Mouse (Mus musculus): ENCODE results near the gene Cacnb1. TPM values are rescaled to one million over a fixed set of nuclear protein-coding genes. Genes with fewer than 3 reads are reported as not detected.

Gene Cacnb1
- polyA plus RNA-seq, 1 experiment: 5.7 TPM

DNA sequence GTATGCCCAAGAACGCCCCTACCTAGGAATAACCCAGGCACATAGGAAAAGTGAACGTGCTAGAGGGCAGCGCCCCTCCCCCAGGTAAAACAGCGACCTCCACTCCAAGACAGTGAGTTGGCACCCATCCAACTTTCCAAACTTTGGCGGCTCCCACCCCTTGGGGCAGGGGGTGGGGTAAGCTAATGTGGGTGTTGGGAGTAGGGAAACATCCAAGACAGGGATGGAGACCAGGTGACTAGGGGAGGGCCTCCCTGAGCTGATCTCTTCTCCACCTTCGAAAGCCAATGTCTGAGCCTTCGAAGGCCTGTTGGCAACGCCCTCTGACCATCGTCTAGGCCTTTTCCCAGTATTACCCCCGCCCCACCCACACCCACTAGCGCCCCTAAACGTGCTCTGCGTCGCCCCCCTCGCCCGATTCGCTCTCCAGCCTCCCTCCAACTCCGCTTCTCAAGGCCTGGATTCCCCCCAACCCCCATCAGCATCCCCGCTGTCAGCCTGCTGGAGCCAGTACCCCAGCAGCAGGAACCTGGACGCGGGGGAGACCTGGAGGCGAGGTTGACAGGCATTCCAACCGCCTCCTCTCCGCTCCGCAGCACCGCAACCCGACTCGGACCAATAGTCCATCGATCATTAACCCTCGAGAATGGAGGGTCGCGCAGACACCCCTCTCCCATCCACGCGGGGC lies 1.1 kb downstream of the Cacnb1 start:
- TF ChIP-seq POLR2A (IDR thresholded peaks at IDR 0.05; ENCODE audit: low read depth, low read length) (no peak), CTCF (IDR thresholded peaks at IDR 0.05; ENCODE audit: extremely low read depth, insufficient read length, insufficient replicate concordance, low read depth, low read length) (no peak)
- Histone ChIP-seq H3K36me3 (ENCODE audit: control insufficient read depth, insufficient read depth, low read length) (no peaks in the 10 kb centered on the region), H3K4me3 (ENCODE audit: low read depth, low read length) (peak overlapping the region; percentile 78), H3K27me3 (ENCODE audit: control insufficient read depth, insufficient read depth, low read length) (no peaks in the 10 kb centered on the region; the same call in 1 of the 2 replicates), H3K27ac (ENCODE audit: insufficient read depth, low read depth, low read length) (no peak overlapping the region), H3K4me1 (ENCODE audit: control insufficient read depth, insufficient read depth, insufficient read length, low read length) (peaks cover 15% of the 10 kb centered on the region)
- 12% methylated on average over 34 of the region's 34 CpGs for WGBS

DNA sequence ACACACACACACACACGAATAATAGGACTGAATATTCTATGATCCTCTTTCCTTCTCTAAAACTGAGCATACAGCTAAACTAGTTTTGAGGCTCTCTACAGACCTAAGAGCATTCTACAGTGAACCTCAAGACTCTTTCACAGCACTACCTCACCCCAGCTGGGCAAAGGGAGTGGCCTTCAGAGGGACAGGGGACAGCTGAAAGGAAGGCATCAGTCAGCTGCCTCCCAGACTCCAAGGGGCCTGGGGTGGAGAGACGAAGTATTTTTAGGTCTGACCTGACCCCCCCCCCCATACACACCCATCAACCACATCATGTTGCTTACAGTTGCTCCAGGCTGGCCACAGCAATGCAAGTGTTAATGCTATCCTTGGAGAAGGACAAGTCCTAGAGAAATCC lies 1.7 kb downstream of the Cacnb1 start:
- no peak overlapping the region for H3K4me3 ChIP-seq (ENCODE audit: low read depth, low read length)

DNA sequence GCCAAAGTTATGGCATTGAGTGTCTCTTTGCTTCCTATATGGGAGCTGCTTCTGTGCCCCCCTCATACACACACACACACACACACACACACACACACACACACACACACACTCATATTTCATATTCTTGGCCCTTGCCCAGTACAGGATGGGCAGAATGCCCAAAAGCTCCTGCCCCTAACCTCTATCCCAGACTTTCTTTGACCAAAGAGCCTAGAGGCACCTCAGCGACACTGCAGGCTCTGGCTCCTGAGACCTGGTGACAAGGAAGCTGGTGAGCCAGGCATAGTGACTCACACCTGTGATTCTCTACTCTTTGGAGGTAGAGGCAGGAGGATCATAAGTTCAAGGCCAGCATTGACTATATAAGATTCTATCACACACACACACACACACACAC lies 2.1 kb downstream of the Cacnb1 start:
- Histone ChIP-seq H3K36me3 (ENCODE audit: control insufficient read depth, insufficient read depth, low read length) (no peaks in the 10 kb centered on the region), H3K27ac (ENCODE audit: insufficient read depth, low read depth, low read length) (no peak overlapping the region), H3K4me3 (ENCODE audit: low read depth, low read length) (no peak overlapping the region), H3K27me3 (ENCODE audit: control insufficient read depth, insufficient read depth, low read length) (no peaks in the 10 kb centered on the region; the same call in 1 of the 2 replicates), H3K4me1 (ENCODE audit: control insufficient read depth, insufficient read depth, insufficient read length, low read length) (peaks cover 15% of the 10 kb centered on the region)
- WGBS: 53% methylated on average over 1 of the region's 1 CpGs
- TF ChIP-seq POLR2A (IDR thresholded peaks at IDR 0.05; ENCODE audit: low read depth, low read length): no peak
- no peak for TF ChIP-seq CTCF (IDR thresholded peaks at IDR 0.05; ENCODE audit: extremely low read depth, insufficient read length, insufficient replicate concordance, low read depth, low read length)

More for the DNA sequence above, 1.7 kb downstream of the Cacnb1 start:
- Histone ChIP-seq H3K27me3 (ENCODE audit: control insufficient read depth, insufficient read depth, low read length) (no peaks in the 10 kb centered on the region; the same call in 1 of the 2 replicates), H3K4me1 (ENCODE audit: control insufficient read depth, insufficient read depth, insufficient read length, low read length) (peaks cover 15% of the 10 kb centered on the region), H3K36me3 (ENCODE audit: control insufficient read depth, insufficient read depth, low read length) (no peaks in the 10 kb centered on the region), H3K27ac (ENCODE audit: insufficient read depth, low read depth, low read length) (no peak overlapping the region)
- TF ChIP-seq POLR2A (IDR thresholded peaks at IDR 0.05; ENCODE audit: low read depth, low read length): no peak
- TF ChIP-seq CTCF (IDR thresholded peaks at IDR 0.05; ENCODE audit: extremely low read depth, insufficient read length, insufficient replicate concordance, low read depth, low read length): no peak
- whole genome bisulfite sequencing: 63% methylated on average over 2 of the region's 2 CpGs

DNA sequence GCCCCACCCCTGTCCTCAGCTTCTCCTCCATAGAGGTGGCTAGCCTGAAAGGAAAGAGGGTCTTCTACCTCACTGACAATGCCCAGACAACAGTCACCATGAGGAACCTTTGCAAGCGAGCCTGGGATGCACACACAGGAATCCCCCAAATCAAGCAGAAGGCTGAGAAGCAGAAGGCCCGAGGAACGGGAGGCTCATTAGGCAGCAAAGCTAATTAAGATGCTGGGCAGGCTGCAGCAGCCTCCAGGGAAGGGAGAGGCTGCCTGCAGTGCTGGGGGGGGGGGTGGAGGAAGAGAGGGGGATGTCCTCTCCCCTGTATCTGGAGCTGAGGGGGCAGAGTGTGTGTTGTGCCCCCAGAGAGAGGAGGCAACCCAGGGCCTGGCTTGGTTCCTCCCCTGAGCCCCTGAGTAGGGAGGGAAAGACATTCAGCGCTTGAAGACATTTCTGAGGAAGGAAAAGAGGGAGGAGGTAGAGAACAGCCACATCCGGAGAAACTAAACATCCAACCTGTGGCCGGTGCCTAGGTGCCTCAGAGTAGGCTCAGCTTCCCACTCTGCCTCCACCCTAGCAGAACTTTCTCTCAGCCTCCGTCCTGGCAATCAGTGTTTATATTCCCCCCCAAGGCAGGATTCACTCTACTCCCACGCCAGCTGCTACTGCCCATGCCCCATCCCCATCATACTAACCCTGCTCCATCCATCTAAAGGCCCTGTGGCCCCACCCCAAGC lies 2.8 kb downstream of the Cacnb1 start:
- Histone ChIP-seq H3K4me3 (ENCODE audit: low read depth, low read length) (no peak overlapping the region), H3K27me3 (ENCODE audit: control insufficient read depth, insufficient read depth, low read length) (no peaks in the 10 kb centered on the region; the same call in 1 of the 2 replicates), H3K27ac (ENCODE audit: insufficient read depth, low read depth, low read length) (no peak overlapping the region), H3K36me3 (ENCODE audit: control insufficient read depth, insufficient read depth, low read length) (no peaks in the 10 kb centered on the region), H3K4me1 (ENCODE audit: control insufficient read depth, insufficient read depth, insufficient read length, low read length) (peaks cover 15% of the 10 kb centered on the region)
- WGBS: 64% methylated on average over 8 of the region's 8 CpGs
- TF ChIP-seq CTCF (IDR thresholded peaks at IDR 0.05; ENCODE audit: extremely low read depth, insufficient read length, insufficient replicate concordance, low read depth, low read length): no peak
- TF ChIP-seq POLR2A (IDR thresholded peaks at IDR 0.05; ENCODE audit: low read depth, low read length): no peak

DNA sequence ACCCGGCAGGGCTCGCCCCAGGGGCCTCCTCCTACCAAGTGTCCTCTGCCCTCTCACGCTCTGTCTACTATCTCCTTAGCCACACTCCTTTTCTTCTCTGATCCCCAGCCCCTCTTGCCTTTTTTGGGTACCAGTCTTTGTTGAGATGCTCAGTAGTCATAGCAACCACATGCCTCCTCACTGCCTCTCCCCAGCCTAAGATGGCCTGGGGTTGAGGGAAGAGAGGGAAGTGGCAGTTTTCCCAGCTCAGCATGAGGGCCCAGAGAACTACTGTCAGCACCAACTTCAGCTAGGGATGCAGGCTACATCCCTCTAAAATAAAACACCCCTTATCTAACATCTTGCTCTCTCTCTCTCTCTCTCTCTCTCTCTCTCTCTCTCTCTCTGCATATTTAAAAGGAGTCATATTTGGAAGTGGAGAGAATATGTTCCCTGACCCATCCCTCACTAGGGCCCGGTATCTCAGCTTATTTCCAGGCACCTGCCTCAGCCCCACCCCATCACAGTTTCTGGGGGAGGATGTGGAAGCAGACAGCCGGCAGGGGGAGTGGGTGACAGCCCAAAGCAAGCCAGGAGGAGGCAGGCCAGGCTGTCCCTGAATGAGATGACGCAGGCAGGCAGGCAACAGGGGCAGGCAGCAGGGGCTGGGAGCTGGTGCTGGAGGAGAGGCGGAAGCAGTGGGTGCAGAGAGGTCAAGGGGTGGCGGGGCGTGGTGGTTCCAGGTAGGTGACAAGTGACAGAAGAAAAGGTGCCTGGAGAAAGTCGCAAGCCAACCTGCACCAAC lies 3.8 kb downstream of the Cacnb1 start:
- TF ChIP-seq CTCF (IDR thresholded peaks at IDR 0.05; ENCODE audit: extremely low read depth, insufficient read length, insufficient replicate concordance, low read depth, low read length): 0 out of 2 replicates have a peak, but pooled peaks have one; percentile 10
- TF ChIP-seq POLR2A (IDR thresholded peaks at IDR 0.05; ENCODE audit: low read depth, low read length): no peak
- WGBS: 37% methylated on average over 10 of the region's 10 CpGs
- Histone ChIP-seq H3K4me3 (ENCODE audit: low read depth, low read length) (peak overlapping the region; percentile 5; the same call in 1 of the 2 replicates), H3K27me3 (ENCODE audit: control insufficient read depth, insufficient read depth, low read length) (no peaks in the 10 kb centered on the region; the same call in 1 of the 2 replicates), H3K27ac (ENCODE audit: insufficient read depth, low read depth, low read length) (no peak overlapping the region), H3K36me3 (ENCODE audit: control insufficient read depth, insufficient read depth, low read length) (no peaks in the 10 kb centered on the region), H3K4me1 (ENCODE audit: control insufficient read depth, insufficient read depth, insufficient read length, low read length) (peaks cover 15% of the 10 kb centered on the region)

DNA sequence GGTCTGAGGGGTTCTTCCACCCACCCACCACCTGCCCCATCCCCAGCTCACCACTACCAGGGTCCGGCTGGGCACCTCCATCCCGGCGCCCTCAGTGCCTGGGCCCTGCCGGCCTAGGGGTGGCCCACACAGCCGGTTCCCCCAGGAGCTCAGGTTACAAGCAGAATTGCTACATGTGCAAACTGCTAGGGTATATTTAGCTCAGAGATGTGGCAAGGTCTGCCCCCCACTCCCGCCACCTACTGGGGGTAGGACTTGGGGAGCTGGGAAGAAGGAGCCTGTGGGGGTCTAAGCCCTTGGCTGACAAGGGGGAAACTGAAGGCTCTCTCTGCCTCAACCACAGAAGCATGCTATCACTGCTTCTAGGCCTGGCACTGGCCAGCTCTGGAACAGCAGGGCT lies 4.6 kb downstream of the Cacnb1 start:
- TF ChIP-seq CTCF (IDR thresholded peaks at IDR 0.05; ENCODE audit: extremely low read depth, insufficient read length, insufficient replicate concordance, low read depth, low read length): no peak
- TF ChIP-seq POLR2A (IDR thresholded peaks at IDR 0.05; ENCODE audit: low read depth, low read length): no peak
- 86% methylated on average over 6 of the region's 6 CpGs for WGBS
- H3K4me3 ChIP-seq (ENCODE audit: low read depth, low read length): no peak overlapping the region

More for the DNA sequence above, 4.6 kb downstream of the Cacnb1 start:
- peaks cover 15% of the 10 kb centered on the region for H3K4me1 ChIP-seq (ENCODE audit: control insufficient read depth, insufficient read depth, insufficient read length, low read length)
- no peak overlapping the region for H3K27ac ChIP-seq (ENCODE audit: insufficient read depth, low read depth, low read length)
- H3K27me3 ChIP-seq (ENCODE audit: control insufficient read depth, insufficient read depth, low read length): no peaks in the 10 kb centered on the region; the same call in 1 of the 2 replicates
- no peaks in the 10 kb centered on the region for H3K36me3 ChIP-seq (ENCODE audit: control insufficient read depth, insufficient read depth, low read length)

All from small intestine, adult 2 months (tissue).